Mouse (Mus musculus) testis, adult 2 months (tissue): Measurements from ENCODE around the gene Ikbke. TPM values are rescaled to one million over a fixed set of nuclear protein-coding genes. Genes with fewer than 3 reads are reported as not detected.
A peak's percentile ranks its signal among the peaks of the same experiment; 100 is the strongest.

Experiments
- H3K27ac ChIP-seq: fragments of 200-500 bp; 2 replicates; pipeline ENCODE4 v1.5.1; 2012; ENCODE audit warnings: low read depth, low read length; ENCODE audit not compliant: control insufficient read depth, insufficient read depth
- H3K27me3 ChIP-seq: fragments of 200-500 bp; 2 replicates; pipeline ENCODE4 v1.6.1; 2012; ENCODE audit warnings: mild to moderate bottlenecking, low read length, moderate library complexity; ENCODE audit not compliant: control insufficient read depth, insufficient read depth
- H3K36me3 ChIP-seq: fragments of 200-500 bp; 2 replicates; pipeline ENCODE4 v1.6.1; 2012; ENCODE audit warnings: mild to moderate bottlenecking, low read length; ENCODE audit not compliant: control insufficient read depth, insufficient read depth
- H3K4me1 ChIP-seq: fragments of 200-500 bp; 2 replicates; pipeline ENCODE4 v1.6.1; 2012; ENCODE audit warnings: low read length; ENCODE audit not compliant: control insufficient read depth, insufficient read depth
- H3K4me3 ChIP-seq: fragments of 200-500 bp; 2 replicates; pipeline ENCODE4 v1.5.1; 2012; ENCODE audit warnings: low read depth, mild to moderate bottlenecking, low read length, moderate library complexity, mixed read lengths; ENCODE audit not compliant: control insufficient read depth
- CTCF ChIP-seq: fragments of 200-500 bp; IDR thresholded peaks from 2 replicates; pipeline ENCODE4 v1.5.1; 2012; ENCODE audit warnings: low read depth, mild to moderate bottlenecking, inconsistent platforms, low read length, moderate library complexity; ENCODE audit not compliant: control insufficient read depth, insufficient read depth, insufficient replicate concordance
- POLR2A ChIP-seq: fragments of 200-500 bp; IDR thresholded peaks from 2 replicates; pipeline ENCODE4 v1.6.1; 2012; ENCODE audit warnings: low read depth, mild to moderate bottlenecking, inconsistent platforms, low read length, moderate library complexity; ENCODE audit not compliant: control insufficient read depth
- polyA plus RNA-seq: library from polyadenylated mRNA; depleted of rRNA; stranded (reverse); fragments of >200 nt; gene quantifications from 2 replicates; pipeline ENCODE4 v1.2.3, GENCODE M21; 2012

Ikbke gene
- polyA plus RNA-seq, 1 experiment: 1.4 TPM

DNA sequence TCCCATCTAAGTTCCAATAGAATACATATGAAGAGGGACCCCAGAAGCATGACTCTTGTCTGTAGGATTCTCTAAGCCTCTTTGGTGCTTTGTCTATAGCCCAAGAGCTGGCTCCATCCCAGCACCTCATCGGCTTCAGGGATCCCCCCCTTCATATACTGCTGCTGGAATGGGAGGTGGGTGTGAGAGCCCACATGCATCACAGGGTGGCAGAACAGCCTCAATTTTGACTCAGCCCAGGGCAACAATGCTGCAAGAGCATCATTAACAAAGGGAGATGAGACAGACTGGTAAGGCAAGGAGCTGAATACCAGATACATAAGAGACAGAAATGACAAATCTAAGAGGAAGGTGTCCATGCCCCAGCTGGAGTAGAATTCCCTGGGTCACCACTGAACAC is 4.8 kb upstream of the Ikbke start:
- Histone ChIP-seq H3K36me3 (no peaks in the 10 kb centered on the region), H3K27me3 (no peaks in the 10 kb centered on the region), H3K27ac (no peak overlapping the region), H3K4me3 (no peak overlapping the region), H3K4me1 (no peaks in the 10 kb centered on the region; the same call in 1 of the 2 replicates)
- TF ChIP-seq CTCF: no peak
- no peak for TF ChIP-seq POLR2A

DNA sequence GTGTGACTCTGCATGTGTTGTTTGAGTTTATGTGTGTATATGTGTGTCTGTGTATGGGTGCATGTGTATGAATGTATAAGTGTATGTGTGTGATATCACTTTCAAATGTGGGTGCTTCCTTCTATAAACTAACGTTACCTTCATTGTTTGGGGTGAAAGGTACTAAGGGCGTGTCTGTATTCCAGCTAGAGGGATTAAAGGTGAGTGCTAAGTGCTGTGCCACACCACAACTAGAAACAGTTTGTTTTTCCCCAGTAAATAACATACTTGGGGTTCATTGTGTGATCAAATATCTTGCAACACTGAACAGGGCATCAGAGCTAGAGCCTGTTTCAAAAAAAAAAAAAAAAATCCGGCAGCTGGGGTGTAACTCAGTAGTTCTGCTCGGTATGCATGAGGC is 2.3 kb upstream of the Ikbke start:
- Histone ChIP-seq H3K27ac (no peak overlapping the region), H3K27me3 (no peaks in the 10 kb centered on the region), H3K4me1 (no peaks in the 10 kb centered on the region), H3K4me3 (no peak overlapping the region), H3K36me3 (no peaks in the 10 kb centered on the region)
- TF ChIP-seq CTCF (no peak), POLR2A (no peak)

DNA sequence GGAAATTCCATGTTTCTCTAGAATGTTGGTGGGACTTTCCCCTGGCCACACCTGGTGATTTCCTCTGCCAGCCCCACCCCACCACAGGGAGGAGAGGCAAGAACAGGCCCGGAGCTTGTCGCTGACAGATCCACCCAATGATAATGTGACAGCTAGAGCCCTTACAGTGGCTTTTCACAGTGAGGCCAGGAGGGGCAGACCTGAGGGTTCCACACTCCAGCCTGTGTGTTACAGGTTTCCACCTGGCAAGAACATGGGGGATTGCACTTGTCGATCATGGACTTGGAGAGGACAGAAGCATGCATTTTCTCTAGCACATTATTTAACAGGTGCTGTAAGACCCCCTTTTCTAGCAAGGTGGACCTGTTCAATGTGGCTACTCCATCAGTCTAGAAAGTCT is 874 bp upstream of the Ikbke start:
- Histone ChIP-seq H3K27me3 (no peaks in the 10 kb centered on the region), H3K27ac (no peak overlapping the region), H3K4me3 (no peak overlapping the region), H3K4me1 (peaks cover 4% of the 10 kb centered on the region), H3K36me3 (no peaks in the 10 kb centered on the region)
- no peak for TF ChIP-seq CTCF
- no peak for TF ChIP-seq POLR2A

DNA sequence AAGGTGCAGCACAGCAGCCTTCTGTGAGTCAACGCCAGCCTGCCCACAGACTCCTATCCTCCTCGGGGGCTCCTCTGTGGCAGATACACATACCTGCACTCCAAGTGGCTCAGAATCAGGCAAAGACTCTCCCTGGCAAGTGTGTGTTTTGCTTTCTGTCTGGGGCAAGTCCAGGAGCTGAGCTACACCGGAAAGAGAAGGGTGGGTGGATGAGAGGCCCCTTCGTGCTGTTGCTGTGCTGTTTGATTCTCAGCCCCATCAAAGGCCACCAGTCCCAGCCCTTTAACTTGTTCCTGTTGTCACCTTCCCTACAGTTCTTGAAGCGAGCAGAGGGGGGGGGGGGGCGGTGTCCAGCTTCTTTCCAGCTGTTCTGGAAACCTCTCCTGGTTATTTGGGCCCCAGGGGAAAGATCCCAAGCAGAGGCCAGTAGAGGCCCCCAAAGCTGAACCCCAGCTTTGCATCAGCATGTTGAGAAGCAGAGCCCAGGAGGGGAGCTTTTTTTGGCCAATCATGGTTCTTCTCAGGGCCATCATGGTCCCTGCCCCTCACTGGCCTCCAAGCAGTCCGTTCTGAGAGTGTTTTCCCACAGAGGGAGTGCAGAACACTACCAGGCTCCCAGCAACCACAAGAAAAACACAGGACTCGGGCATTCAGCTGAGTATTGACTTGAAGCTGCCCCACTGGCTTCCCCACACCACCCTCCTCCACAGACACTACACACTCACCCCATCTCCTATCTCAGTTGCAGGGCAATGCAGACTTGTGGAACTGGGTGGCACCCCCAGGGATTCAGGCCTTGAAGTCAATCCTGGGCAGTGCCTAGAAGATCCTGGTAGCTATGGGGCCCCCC is 575 bp downstream of the Ikbke start:
- TF ChIP-seq POLR2A (no peak), CTCF (no peak)
- H3K27ac ChIP-seq: no peak overlapping the region
- H3K27me3 ChIP-seq: no peaks in the 10 kb centered on the region
- no peaks in the 10 kb centered on the region for H3K36me3 ChIP-seq
- peak overlapping the region; percentile 31; the same call in 1 of the 2 replicates for H3K4me3 ChIP-seq
- H3K4me1 ChIP-seq: peaks cover 5% of the 10 kb centered on the region

- H3K27ac ChIP-seq: no peak overlapping the region
Observed at GRCm38 (mm10) chr1:131276831-131277230, 2.6 kb downstream of the Ikbke start.

DNA sequence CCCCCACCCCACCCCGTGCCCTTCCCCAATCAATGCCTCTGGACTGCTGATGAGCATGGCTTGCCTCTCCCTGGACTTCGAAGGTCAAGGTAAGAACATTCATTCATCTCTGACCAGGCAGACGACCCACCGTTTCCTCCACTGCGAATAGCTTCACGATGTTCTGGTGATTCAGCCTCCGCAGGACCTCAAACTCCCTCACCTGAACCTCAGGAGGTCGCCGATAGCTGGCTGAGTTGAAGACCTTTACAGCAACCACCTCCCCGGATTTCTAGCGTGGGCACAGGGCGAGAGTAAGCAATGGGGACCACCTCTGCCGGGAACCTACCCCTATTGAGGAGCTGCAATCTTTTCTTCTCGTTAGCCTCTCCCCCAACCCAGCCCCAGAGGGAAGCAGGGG is 3.8 kb downstream of the Ikbke start:
- H3K27ac ChIP-seq: no peak overlapping the region
- H3K4me3 ChIP-seq: no peak overlapping the region
- no peak for TF ChIP-seq CTCF
- TF ChIP-seq POLR2A: no peak
- no peaks in the 10 kb centered on the region for H3K27me3 ChIP-seq
- no peaks in the 10 kb centered on the region for H3K36me3 ChIP-seq
- peaks cover 5% of the 10 kb centered on the region for H3K4me1 ChIP-seq

More at GRCm38 (mm10) chr1:131276831-131277230, 2.6 kb downstream of the Ikbke start:
- no peaks in the 10 kb centered on the region for H3K36me3 ChIP-seq
- H3K4me1 ChIP-seq: peaks cover 5% of the 10 kb centered on the region
- no peak overlapping the region for H3K4me3 ChIP-seq
- no peak for TF ChIP-seq POLR2A
- H3K27me3 ChIP-seq: no peaks in the 10 kb centered on the region

DNA sequence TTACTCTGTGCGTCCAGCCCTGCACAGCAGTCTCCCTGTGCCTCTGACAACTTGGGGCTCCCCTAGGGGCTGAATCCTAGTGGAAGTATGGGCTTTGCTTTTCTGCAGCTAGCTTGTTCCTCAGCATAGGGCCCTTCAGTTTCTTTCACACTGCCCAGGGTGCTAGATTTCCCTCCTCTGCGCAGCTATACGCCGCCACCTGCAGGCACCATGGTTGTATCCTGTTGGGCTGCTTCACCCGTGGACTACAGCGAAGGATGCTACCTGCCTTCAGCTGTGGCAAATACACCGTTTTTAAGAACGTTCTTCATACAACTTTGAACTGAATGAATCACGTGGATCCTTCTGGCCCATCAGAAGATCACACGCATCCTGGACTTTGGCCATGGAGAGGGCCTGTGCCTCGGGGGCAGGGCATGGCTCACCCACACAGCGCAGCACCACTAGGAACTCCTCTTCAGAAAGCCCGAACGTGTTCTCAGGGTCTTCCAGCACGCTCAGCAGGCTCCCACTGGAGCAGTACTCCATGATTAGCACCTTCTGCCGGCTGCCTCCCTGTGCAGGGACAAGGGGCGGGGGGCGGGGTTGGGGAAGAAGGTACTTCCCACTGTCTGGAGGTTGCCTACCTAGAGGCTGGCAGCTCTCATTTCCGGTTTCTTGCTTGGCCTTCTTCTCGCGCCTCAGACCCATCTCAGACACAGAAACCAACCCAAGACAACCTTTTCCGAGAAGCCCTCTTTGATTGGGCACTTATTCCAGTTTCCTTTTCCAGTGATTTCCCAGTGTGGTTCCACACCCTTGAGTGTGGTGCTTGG is 4.5 kb downstream of the Ikbke start:
- Histone ChIP-seq H3K36me3 (no peaks in the 10 kb centered on the region), H3K4me3 (peak overlapping the region; percentile 6; the same call in 1 of the 2 replicates), H3K4me1 (peaks cover 8% of the 10 kb centered on the region), H3K27me3 (no peaks in the 10 kb centered on the region), H3K27ac (no peak overlapping the region)
- TF ChIP-seq POLR2A: no peak
- TF ChIP-seq CTCF: no peak
